Mouse (Mus musculus) layer of hippocampus, adult 8-10 months (tissue): ENCODE measurements at regions not wholly inside any gene's neighbourhood (a gene's known extent, or its start where the extent isn't known, plus 50 kb on each side); places are given as distances from the start of the nearest gene placed in this dataset.
"Not testable (repeated sequence)": the region's sequence is repeated elsewhere in the genome, so short reads cannot be mapped to it uniquely, and the experiment has no call there.

Experiments used
- DNase-seq, 2 experiments: peaks; one replicate each; pipeline ENCODE4 v3.0.0; 2022; ENCODE audit warnings: low spot score in 2 of 2

DNA sequence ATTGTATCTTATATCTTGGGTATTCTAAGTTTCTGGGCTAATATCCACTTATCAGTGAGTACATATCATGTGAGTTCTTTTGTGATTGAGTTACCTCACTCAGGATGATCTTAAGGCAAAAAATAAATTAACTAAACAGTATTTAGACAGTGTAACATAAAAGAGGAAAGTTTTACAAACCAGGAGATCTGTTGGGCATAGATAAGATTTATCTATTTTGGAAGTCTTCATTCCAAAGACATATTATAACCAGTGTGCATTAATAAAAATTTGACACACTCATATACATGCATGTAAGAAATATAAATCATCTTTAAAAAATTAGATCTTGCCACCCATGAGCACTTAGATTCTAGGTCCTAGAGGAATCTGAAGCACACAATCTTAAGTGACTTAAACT lies 343.9 kb upstream of the Fam174a start:
- no peak for DNase-seq

DNA sequence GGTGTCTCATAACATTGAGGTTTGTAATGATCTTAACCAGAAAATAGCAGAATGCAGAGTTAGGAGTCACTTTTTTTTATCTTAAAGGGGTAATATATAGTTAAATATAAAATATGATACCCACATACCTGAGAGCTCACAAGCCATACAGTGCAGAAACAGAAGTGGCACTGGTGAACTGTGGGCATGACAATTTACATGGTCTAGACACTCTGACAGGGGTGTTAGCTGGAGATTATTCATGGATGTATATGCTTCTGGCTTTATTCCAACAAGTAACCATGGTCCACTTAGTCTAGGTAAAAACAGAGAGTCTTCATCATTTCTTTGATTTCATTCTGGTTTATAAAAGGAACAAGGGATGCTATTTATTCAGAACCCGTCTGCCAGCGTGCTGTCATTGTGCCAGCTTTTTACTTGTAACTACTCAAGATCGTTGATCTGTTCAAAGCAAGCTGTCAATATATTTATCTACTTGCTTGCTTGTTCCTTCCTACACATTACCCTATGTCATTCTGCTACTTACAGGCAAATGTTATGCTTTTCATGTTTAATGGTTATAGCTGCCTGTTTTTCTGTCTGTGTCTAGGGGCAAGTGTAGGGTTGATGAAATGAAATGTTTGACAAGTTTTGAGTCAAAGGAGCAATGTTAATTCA lies 343.2 kb upstream of the Fam174a start:
- DNase-seq, result peak; percentile 3 to 9

DNA sequence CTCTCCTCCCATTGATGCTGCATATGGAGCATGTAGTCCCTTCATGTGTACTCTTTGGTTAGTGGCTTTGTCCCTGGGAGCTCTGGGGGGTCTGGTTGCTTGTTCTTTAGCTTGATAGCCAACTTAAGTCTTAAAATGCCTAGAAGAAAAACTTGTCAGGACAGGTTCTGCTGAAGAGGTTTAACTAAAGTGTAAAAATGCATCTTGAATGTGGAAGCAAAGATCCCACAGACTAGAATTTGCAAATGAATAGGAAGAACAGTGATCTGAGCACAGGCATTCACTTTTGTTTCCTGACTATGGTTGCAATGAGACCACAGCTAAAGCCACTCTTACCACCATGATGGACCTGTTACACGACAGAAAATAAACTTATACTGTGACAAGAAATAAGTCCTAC lies 320.1 kb upstream of the Fam174a start:
- DNase-seq, result no peak

DNA sequence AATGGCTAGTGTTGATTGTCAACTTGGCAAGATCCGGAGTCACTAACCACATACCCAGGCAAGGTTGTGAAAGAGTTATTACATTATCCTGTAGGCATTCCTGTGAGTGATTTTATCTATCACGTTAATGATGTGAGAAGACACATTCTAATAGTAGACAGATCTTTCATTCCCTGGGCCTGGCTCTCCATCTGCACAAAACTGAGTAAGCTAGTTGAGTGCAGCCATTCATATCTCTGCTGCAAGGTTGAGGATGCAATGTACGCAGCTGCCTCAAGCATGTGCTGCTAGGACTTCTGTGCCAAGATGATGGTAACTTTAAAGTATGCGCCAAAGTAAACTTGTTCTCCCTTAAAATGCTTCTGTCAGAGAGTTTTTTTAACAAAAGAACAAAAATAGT lies 309.5 kb upstream of the Fam174a start:
- DNase-seq, result no peak

DNA sequence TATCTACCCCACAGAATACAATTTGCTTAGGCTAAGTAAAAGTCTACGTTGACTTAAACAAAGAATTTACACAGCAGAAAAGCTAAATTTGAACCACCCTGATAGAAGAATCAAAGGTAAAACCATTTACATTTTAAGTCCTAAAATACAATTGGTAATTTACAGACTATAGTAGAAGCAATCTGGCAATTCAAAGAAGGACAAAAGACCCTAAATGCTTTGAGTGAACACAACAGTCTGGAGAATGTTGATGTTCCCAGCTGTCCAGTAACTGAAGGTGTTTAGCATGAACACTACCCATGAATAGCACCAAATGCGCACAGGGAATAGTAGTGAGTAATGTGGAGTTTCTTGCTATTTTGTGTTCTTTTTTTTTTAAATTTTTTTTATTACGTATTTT lies 282.8 kb upstream of the Fam174a start:
- DNase-seq, result no peak

DNA sequence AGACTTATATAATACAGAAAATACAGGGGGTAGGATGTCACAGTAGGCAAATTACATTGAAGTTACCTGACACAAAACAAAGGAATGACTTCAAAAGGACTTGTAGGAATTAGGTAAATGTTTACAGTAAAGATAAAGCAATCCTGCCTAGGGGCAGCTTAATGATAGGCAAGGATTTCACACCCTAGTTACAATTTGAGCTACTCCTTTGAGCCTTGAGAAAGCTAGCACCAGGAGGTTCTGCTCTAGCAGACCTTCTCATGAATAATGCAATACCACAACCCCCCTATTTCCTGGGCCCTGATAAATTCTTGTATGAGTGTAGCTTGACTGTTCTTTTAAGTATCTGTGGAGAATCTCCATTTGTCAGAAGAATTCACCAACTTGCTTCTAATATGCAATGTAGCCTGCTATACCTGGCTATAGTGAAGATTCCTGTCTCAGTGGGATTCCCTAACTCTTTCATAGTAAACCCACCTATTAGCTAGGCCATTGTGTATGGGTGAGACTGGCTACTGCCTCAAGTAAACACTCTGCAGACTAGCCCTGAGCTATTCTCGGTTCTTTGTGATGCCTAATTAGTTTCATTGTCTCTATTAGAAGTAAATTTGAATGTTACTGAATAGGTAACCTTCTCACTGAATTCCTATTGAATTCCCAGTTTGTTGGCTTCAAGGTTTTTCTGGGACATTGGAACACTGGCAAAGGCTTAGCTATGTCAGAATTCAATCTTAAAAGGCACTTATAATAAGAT lies 279.6 kb upstream of the Fam174a start:
- not testable (repeated sequence) for DNase-seq

DNA sequence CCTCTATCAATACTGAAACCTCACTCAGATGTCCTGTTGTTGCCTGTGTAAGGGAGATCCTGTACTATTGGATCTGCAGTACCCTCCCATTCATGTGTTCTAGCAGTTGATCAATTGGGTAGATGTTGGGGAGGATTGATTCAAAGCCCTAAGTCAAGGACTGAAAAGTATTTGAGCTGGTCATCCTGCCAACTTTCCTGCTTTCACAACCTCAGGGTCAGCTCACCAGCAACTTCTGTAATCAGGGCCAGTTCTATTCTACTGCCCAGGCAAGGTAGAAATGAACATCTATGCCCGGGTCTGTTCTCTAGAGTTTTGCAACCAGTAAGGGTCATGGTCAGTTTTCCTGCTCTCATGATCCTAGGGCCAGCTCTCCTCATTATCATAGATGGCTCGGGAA lies 275.0 kb upstream of the Fam174a start:
- DNase-seq, result no peak

DNA sequence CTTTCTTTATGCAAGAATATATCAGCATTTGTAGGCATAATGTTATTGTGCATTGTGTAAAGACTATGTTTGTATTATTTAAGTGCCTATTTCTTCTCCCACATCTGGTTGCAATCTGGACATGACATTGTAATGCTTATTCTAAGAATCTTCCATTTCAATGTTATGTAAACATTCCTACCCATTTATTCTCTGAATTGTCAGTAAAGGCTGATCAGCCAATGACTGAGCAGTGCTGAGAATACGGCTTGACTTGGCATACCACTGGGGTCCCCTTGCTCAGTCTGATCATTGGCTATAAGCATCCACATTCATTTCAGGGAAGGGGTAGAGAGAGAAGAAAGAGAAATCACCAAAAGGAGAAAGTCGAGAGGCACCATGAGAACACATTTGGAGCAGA lies 273.1 kb upstream of the Fam174a start:
- DNase-seq, result no peak

DNA sequence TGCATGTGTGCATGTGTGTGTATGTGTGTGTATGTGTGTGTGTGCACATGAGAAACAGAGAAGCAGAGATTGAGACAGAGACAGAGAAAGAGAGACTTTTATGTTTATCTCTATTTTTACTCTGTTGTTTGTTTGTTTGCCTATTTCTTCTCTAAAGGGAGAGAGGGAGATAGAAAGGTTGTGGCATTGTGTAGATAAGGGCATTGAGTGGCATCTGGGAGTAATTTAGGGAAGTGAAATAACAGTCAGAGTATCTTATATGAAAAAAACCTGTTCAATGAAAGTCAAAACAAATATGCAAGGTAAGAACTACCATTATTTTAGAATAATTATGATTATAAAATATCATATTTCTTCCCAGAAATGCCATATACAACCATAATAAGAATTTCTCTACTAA lies 270.1 kb upstream of the Fam174a start:
- no peak for DNase-seq

DNA sequence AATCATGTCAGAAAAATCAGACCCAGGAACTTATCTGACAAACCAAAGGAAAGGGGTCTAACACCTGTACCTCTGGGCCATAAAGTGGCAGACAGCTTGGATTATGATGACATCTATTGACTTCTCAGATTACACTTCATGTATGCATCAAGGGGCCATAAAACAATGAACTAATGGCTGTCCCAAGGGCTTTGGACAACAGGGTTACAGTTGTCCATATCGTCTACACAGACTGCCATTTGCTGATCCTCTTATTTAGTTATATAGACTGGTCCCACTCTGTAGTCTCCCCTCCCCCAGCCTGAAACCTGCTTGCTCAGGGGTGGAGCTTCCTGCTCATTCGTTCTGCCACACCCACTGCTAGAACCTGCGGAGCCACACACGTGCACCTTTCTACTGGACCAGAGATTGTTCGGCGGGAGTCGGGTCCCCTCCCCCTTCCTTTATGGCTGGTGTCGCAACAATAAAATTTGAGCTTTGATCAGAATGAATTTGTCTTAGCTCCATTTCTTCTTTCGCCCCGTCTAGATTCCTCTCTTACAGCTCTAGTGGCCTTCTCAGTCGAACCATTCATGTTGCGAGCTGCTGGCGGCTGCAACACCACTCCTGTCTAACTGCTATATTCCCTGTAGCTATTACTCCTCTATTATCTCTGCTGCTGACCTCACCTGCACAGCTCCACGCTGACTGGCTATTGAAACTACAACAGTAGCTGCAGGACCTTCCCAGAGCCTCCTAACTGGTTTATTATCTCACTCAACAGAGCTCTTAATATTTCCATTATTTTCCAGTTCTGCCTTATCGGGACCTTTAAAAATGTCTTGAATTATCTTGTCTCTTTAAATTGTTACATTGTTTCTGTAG lies 248.9 kb upstream of the Fam174a start:
- DNase-seq, result no peak

DNA sequence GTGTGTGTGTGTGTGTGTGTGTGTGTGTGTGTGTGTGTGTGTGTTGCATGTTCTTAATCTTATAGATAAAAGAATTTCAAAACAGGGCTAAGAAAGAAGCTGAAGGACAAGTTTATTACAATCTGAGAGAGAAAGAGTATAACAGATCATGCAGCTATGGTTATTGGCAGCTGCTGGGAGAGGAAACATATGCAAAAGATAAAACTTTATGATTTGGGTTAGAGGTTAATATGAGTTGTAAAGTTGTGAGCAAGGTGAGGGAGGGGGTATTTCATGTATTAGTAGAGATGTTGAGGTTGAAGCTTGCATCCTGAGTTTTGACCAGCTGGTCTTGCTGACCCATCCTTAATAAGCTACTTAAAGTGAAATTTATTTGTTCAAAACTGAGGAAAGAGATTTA lies 247.8 kb upstream of the Fam174a start:
- no peak for DNase-seq

GRCm38 (mm10) chr1:95066040-95066439 lies 247.4 kb upstream of the Fam174a start:
- no peak for DNase-seq

DNA sequence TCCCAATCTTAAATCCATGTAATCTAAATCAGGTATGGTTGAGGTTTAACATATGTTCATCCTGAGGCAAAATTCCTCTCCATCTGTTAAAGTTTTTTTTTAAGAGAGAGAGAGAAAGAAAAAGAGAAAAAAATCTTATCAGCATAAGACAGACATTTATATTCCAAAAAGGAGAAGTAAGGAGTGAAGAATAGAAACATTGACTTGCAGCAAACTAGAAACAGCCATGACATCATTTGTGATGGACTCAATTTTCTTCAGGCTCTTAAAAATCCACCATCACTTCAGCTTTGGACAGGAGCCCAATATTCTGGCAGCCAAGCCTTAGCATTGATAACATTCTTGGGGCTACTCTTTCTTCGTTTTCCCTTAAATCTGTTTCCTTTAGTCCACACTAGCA lies 238.3 kb upstream of the Fam174a start:
- DNase-seq, result no peak

- DNase-seq, result peak; percentile 14 to 19
Observed at GRCm38 (mm10) chr1:95109966-95110365, 203.5 kb upstream of the Fam174a start.

- no peak for DNase-seq
Observed at GRCm38 (mm10) chr1:95113493-95113892, 199.9 kb upstream of the Fam174a start.

DNA sequence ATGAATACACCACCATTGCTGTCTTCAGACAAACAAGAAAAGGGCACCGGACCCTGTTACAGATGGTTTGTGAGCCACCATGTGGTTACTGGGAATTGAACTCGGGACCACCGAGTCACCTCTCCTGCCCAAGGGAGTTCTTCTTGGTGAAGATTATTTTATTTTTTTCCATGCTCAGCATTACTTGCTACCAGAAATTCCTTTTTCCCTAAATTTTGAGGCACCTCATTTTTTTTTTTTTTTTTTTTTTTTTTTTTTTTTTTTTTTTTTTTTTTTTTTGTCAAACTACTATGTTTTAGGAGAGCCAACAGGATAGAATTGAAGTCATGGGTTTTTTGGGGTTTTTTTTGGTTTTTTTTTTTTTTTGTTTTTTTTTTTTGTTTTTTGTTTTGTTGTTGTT lies 165.9 kb upstream of the Fam174a start:
- no peak for DNase-seq

DNA sequence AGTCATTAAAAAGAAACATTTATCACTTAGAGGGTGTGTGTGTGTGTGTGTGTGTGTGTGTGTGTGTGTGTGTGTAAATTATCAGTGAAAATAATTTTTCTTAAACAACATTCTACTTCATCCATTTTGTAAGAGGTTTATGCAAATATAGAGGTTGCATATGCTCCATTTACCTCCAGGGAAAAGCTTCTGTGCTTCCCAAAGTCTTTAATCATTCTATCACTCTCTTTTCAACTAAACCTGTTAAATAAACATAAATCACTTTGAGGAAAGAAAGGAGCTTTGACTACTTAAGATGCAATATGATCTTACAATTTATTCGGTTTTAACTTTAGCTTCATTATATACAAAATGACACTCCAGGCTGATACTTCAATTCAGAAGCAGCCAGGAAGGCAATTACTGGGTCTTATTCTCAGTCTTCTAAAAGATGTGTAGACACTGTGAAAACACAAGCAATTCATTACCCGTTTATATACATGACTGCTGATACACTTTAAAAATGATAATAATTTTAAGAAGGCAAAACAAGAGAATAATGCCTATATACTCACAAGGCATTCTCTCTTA lies 139.3 kb upstream of the Fam174a start:
- DNase-seq, result no peak

DNA sequence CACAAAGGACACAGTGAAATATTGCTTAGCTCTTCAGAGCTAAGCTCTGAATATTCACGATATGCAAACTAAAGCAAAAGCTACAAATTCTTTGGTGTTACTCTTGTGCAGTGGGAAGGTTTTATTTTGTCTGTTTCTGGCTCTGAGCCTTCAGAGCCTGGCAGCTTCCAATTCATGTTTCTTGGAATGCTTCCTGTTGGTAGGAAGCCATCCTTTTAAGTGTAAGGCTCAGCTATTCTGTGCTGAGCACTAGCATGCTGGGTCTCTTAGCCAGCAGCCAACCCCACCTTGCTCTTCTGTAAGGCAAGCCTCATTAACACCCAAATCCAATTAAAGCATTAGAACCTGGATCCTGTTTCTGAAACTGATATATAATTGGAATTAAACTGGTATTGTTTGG lies 94.5 kb upstream of the Fam174a start:
- DNase-seq, result peak; percentile 35 to 48

DNA sequence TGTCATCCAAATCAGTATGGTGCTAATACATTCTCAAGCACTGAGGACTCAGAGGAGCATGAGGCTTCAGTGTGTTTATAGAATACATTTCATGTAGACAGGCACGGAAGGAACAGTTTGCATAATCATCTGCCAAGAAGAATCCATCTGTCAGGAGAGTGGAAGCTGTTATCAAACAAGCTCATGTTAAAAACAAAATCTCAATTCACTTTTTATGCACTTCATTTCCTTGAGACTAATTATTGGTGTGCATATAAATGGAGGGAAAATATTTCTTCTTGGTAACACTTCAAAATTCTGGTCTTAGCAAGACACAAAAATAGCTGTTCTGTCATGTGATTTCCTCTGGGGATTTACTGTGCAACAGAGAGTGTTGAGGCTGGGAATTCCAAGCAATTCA lies 90.1 kb upstream of the Fam174a start:
- peak; percentile 46 to 59 for DNase-seq

DNA sequence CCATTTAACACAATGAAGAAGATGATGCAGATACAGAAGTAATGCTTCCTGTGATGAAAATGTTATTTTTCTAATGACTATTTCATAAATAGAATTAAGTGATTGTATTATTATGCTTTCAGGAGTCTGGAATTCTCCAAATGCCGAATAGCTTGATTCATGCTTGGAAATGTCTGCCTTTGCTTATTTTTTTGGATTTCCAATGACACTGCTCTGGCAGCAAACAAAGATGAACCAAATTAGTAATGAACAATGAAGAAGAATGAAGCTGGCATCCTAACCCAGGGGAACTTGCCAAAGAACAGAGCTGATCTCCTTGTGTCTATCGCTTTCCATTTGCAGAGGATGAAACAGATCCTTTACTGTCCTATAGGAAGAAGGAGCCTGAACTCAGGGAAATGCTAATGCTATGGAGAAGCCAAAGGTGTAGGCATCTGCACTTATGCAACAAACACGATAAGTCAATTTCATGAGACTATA lies 71.7 kb upstream of the Fam174a start:
- no peak for DNase-seq
